In the genomic region with DNA sequence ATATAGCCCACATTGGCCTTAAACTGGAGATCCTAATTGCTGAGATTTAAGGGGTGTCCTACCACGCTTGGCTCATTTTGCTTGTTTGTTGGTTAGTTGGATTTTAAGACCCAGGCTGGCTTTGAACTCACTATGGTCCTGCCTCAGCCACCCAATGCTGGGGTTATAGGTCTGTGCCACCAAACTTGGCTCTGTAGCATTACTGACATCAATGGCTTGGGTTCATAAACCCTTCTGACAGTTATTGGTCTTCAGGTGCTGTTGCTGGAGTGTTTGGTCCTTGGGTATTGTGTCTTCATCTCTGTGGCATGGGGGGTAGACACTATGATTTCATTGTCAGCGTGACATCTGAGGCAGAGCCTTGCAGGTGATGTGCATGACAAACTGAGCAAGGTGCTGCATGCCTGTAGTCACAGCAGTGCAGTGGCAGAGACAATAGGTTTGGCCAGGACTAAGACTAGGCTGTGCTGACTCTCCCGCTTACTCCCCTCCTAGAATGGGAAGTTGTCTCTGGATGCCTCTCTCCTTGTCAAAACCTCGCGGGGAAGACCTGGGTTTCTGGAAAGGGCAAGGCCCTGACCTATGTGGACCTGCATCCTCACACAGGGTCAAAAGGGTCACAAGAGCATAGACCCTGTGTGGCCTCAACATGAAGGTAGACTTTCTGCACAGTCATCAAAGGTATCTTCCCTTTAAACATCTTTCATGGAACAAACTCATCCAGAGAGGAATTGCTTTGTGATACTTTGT, we compare ENCODE assay signal across 1 mouse cellular context.
TF ChIP-seq lines count a peak whose summit lies in the region.

No protein-coding gene starts in this region.

TF ChIP-seq in MEL, 35 proteins besides CTCF, POLR2A, EP300 and RAD21:
- no peak for TF ChIP-seq SIN3A (IDR thresholded peaks at IDR 0.05; ENCODE audit: low read length)
- TF ChIP-seq SMC3 (IDR thresholded peaks at IDR 0.05; ENCODE audit: low read depth, low read length), result no peak
- no peak for TF ChIP-seq MAFK (IDR thresholded peaks at IDR 0.05; ENCODE audit: borderline replicate concordance, low read depth, low read length)
